Mouse (Mus musculus): ENCODE measurements around the gene Unk.

- TF ChIP-seq CTCF (IDR thresholded peaks at IDR 0.05) (no peak), EP300 (IDR thresholded peaks at IDR 0.05) (no peak)
Observed at GRCm38 (mm10) chr11:116084166-116084565, 54.0 kb downstream of the Unk start.

Measured in lung, postnatal 0 days (tissue).